Mouse (Mus musculus) urinary bladder, postnatal 36 days (tissue): Measurements from ENCODE around the gene Stat1.

Source experiments
- DNase-seq, 2 experiments: peaks; one replicate each; pipeline ENCODE4 v3.0.0; 2022; ENCODE audit warnings: low spot score in 2 of 2, mixed read lengths in 1 of 2

Gene Stat1

DNA sequence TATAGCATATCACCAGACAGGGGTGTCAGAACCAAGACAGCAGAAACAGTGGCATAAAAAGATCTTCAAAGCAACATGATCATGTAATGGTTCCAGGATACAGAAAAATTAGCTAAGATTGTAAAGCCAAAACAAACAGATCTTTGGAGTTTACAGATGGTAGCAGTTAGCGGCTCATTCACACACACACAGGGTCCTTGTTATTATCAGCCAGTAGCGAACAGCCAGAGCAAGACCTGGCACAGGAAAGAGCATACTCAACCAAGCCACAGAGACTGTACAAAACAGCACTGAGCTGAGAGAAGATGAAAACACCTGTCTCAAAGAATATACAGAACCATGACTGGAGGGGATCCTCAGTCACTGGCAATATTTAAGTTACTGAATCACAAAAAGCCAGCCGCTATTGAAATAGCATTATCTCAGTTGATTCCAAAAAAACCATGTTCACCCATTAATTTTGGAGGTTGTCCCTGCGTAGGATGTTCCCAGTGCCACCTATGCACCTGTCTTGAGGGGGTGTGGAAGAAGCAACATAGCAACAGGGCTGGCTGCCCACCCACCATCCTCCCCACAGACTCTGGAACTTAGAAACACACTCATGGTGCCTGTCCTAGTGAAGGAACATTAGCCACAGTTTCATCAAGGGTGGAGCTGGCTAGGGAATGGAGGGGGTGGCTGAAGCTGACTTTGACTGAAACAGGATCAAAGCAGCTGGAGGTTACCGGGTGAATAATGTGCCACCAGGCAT lies 44.6 kb downstream of the Stat1 start:
- no peak for DNase-seq

GRCm38 (mm10) chr1:52166652-52167220 lies 47.5 kb downstream of the Stat1 start:
- DNase-seq: no peak

DNA sequence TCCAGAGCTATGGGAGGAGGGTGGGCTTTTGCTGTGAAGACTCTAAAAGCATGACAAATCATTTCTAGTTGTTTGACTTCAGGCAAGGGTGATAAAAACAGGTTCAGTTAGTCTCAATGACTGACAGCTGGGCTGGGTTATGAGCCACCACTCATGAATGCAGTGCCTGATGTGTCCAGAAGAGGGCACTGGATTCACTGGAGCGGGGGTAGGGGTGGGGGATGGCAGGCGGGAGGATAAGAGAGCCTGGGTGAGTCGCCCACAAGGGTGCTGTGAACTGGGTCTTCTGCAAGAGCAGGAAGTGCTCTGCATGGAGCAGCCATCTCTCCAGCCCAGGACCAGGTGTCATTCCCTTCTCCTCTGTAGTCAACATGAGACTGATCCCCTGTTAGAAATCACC lies 50.8 kb downstream of the Stat1 start:
- no peak for DNase-seq

- DNase-seq: no peak
These were observed 51.5 kb downstream of the Stat1 start for GRCm38 (mm10) chr1:52170747-52171146.

GRCm38 (mm10) chr1:52171271-52171670 lies 52.0 kb downstream of the Stat1 start:
- no peak for DNase-seq

DNA sequence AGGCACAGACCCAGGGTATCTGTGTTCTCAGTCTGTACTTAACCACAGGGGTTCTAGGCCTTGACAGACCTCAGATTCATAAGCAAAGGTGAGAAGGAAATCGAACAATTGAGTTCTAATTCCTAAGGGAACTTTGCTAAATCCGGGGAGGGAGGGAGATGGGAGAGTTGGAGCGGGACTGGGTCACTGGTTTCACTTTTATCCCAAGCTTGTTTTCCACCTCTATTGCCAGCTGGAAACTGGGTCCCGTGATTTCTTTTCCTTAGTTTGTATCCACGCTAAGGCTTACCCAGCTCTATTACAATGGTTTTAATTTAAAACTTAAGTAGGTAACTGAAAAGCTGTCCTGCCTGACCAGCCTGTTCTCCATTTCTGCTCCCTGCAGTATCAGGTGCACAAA lies 56.1 kb downstream of the Stat1 start:
- DNase-seq: no peak

DNA sequence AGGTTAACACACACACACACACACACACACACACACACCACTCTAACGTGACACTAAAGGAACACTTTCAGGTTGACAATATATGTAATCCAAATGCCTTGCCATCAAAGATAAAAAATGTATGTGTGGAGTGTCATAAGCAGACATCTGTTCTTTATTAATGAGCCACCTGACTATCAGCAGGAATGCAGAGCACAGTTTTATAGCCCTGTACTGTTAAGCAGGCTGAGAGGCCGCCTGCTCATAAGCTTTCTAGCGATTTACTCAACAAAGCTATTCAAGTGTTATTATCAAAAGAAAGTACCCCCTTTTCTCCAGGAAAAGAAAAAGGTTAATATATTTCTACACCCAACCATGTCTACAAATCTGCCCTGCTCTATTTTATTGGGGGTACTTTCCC lies 56.7 kb downstream of the Stat1 start:
- no peak for DNase-seq

- DNase-seq: no peak
These were observed 57.8 kb downstream of the Stat1 start for GRCm38 (mm10) chr1:52176999-52177398.

DNA sequence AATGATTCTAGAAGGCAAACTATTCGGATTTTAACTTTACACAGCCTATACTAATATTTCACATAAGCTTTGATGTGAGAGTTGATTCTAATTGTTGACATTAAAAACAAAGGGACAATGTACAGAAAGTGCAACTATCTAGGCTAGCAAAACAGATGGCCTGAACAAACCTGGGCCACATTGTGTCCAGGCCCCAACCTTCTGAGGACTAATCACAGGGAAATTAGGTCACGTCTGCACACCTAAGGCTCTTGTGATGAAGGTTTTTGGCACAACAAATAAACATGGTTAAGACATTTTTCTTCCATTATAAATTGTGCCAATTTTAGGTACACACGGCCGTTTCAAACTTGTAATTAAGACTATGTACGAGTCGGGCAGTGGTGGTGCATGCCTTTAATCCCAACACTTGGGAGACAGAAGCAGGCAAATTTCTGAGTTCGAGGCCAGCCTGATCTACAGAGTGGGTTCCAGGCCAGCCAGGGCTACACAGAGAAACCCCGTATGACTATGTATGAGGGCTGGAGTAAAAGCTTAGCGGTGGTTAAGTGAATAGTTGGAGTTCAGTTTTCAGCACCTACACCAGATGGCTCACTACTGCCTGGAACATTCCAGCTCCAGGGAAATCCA lies 60.8 kb downstream of the Stat1 start:
- no peak for DNase-seq

DNA sequence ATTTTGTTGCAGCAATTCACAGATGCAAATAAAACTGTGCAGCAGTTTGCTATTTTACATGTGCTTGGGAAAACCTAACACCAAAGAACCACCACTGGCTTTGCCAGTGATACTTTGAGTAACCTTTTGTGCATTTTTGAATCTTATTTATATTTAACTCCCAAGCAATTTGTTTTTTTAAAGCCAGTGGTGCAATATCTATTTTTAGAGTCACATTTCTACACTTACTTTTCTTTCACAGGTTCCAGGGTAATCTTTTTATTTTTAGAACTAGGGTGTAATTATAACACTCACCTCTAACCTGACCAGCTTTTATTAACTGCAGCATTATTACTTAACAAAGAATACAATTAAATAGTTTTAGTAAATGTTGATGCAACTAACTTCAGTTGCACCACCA lies 62.8 kb downstream of the Stat1 start:
- no peak for DNase-seq

DNA sequence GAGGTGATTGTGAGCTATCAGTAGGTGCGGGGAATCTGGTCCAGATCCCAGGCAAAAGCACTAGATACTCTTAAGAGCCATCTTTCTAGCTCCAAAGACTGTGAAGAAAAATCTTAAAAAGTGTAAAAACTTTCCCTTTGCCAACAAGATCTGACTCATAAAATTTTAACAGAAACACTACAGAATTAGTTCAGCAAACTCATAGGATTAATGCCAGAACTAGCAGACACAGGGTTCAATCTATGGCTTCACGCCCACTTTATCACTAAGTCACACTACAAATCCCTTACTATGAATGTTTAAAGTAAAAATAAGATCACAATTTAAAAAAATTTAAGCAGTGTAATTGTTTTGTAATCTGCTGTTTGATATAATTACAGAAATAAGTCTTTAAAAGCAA lies 63.8 kb downstream of the Stat1 start:
- DNase-seq: no peak
